Mouse (Mus musculus) C2C12 (cell line): ENCODE data around the gene Hmgcs2. TPM values are rescaled to one million over a fixed set of nuclear protein-coding genes. Genes with fewer than 3 reads are reported as not detected.

Experiments
- H3K27me3 ChIP-seq: one replicate; pipeline ENCODE4 v1.6.1; 2011; ENCODE audit not compliant: control insufficient read depth, insufficient read depth, insufficient read length
- H3K36me3 ChIP-seq: one replicate; pipeline ENCODE4 v1.6.1; 2011; ENCODE audit not compliant: control insufficient read depth, insufficient read depth
- H3K4me3 ChIP-seq: one replicate; pipeline ENCODE4 v1.5.1; 2011; ENCODE audit warnings: mild to moderate bottlenecking, control low read depth; ENCODE audit not compliant: poor library complexity, insufficient read depth, severe bottlenecking
- H3K79me2 ChIP-seq: one replicate; pipeline ENCODE4 v1.6.1; 2011; ENCODE audit not compliant: control insufficient read depth, insufficient read depth
- H3K79me3 ChIP-seq: one replicate; pipeline ENCODE4 v1.6.1; 2011; ENCODE audit warnings: low read depth, control low read depth
- H3ac ChIP-seq: one replicate; pipeline ENCODE3; 2011; ENCODE audit warnings: low read depth; ENCODE audit not compliant: control insufficient read depth, insufficient read length
- CEBPB ChIP-seq: IDR thresholded peaks from one replicate; pipeline ENCODE4 v1.6.1; 2011; ENCODE audit warnings: low read depth, mild to moderate bottlenecking, control low read depth, moderate library complexity
- CTCF ChIP-seq: IDR thresholded peaks from one replicate; pipeline ENCODE4 v1.5.1; 2011; ENCODE audit not compliant: control insufficient read depth, insufficient read depth, insufficient read length
- FOSL1 ChIP-seq: IDR thresholded peaks from one replicate; pipeline ENCODE4 v1.8.0; 2011; ENCODE audit warnings: mild to moderate bottlenecking, low read length; ENCODE audit not compliant: poor library complexity, insufficient read depth, severe bottlenecking
- MAX ChIP-seq: IDR thresholded peaks from one replicate; pipeline ENCODE4 v1.6.1; 2011; ENCODE audit warnings: mild to moderate bottlenecking, control low read depth
- MYOD1 ChIP-seq: IDR thresholded peaks from one replicate; pipeline ENCODE4 v1.6.1; 2011; ENCODE audit warnings: low read depth; ENCODE audit not compliant: control insufficient read depth, insufficient read length
- MYOG ChIP-seq: IDR thresholded peaks from one replicate; pipeline ENCODE4 v1.6.1; 2011; ENCODE audit not compliant: control insufficient read depth, insufficient read length; ENCODE audit errors: extremely low read depth
- USF1 ChIP-seq: IDR thresholded peaks from one replicate; pipeline ENCODE4 v1.6.1; 2011; ENCODE audit warnings: low read depth, mild to moderate bottlenecking, control low read depth, moderate library complexity
- polyA plus RNA-seq: library from polyadenylated mRNA; unstranded; fragments of >200 nt; fragmentation: generic; extraction: Trizol; gene quantifications from one replicate; pipeline ENCODE4 v1.2.1, GENCODE M21; 2012; ENCODE audit warnings: missing spikeins

Gene Hmgcs2
- polyA plus RNA-seq, 1 experiment = 0.01 TPM

GRCm38 (mm10) chr3:98308606-98309005 lies 28.4 kb downstream of the Hmgcs2 start:
- H3K4me3 ChIP-seq = no peak overlapping the region
- no peak for TF ChIP-seq MYOG
- TF ChIP-seq CEBPB = no peak
- TF ChIP-seq CTCF = no peak
- TF ChIP-seq MAX = no peak
- TF ChIP-seq USF1 = no peak
- no peak for TF ChIP-seq FOSL1
- no peak for TF ChIP-seq MYOD1
- H3K27me3 ChIP-seq = no peaks in the 10 kb centered on the region
- peaks cover 5% of the 10 kb centered on the region for H3K36me3 ChIP-seq
- no peaks in the 10 kb centered on the region for H3K79me3 ChIP-seq
- no peaks in the 10 kb centered on the region for H3K79me2 ChIP-seq
- H3ac ChIP-seq = no peak overlapping the region

GRCm38 (mm10) chr3:98310456-98310855 lies 30.2 kb downstream of the Hmgcs2 start:
- no peak for TF ChIP-seq CTCF
- TF ChIP-seq FOSL1 = no peak
- no peak for TF ChIP-seq MYOG
- no peak for TF ChIP-seq CEBPB
- no peak for TF ChIP-seq USF1
- TF ChIP-seq MAX = no peak
- TF ChIP-seq MYOD1 = no peak
- H3K4me3 ChIP-seq = no peak overlapping the region
- no peak overlapping the region for H3ac ChIP-seq
- peaks cover 9% of the 10 kb centered on the region for H3K36me3 ChIP-seq
- no peaks in the 10 kb centered on the region for H3K79me2 ChIP-seq
- no peaks in the 10 kb centered on the region for H3K27me3 ChIP-seq
- H3K79me3 ChIP-seq = no peaks in the 10 kb centered on the region

DNA sequence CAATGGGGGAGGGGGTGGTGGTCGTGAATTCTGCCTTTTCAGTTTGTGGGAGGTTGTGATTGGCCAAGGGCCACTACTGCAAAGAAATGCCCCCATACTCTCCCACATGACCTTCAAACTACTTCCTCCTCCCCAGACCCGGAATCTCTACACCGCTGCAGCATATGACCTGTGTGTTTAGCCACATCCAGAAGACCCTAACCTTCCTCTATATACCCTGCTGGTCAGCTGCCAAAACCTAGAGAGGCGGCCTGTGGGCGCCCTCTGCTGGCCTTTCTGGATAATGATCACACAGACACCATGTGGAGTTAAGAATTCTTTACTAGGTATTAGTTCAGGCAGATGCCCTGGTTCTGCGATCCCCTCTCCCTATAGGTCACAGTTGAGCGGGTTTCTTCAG lies 32.6 kb downstream of the Hmgcs2 start:
- Histone ChIP-seq H3K79me3 (no peaks in the 10 kb centered on the region), H3K27me3 (no peaks in the 10 kb centered on the region), H3K36me3 (peaks cover 31% of the 10 kb centered on the region), H3K4me3 (no peak overlapping the region), H3ac (no peak overlapping the region), H3K79me2 (no peaks in the 10 kb centered on the region)
- TF ChIP-seq FOSL1 = no peak
- no peak for TF ChIP-seq MYOD1
- no peak for TF ChIP-seq MAX
- TF ChIP-seq CTCF = no peak
- TF ChIP-seq CEBPB = no peak
- no peak for TF ChIP-seq MYOG
- no peak for TF ChIP-seq USF1

GRCm38 (mm10) chr3:98313294-98314155 lies 33.3 kb downstream of the Hmgcs2 start:
- H3K79me2 ChIP-seq = no peaks in the 10 kb centered on the region
- no peaks in the 10 kb centered on the region for H3K27me3 ChIP-seq
- H3K4me3 ChIP-seq = no peak overlapping the region
- TF ChIP-seq MAX (no peak), USF1 (no peak), MYOD1 (no peak), CTCF (no peak), MYOG (no peak), FOSL1 (no peak), CEBPB (no peak)
- H3K79me3 ChIP-seq = no peaks in the 10 kb centered on the region
- peaks cover 38% of the 10 kb centered on the region for H3K36me3 ChIP-seq
- no peak overlapping the region for H3ac ChIP-seq

GRCm38 (mm10) chr3:98315181-98315580 lies 34.9 kb downstream of the Hmgcs2 start:
- H3K27me3 ChIP-seq = no peaks in the 10 kb centered on the region
- H3ac ChIP-seq = no peak overlapping the region
- no peak overlapping the region for H3K4me3 ChIP-seq
- H3K36me3 ChIP-seq = peaks cover 55% of the 10 kb centered on the region
- no peaks in the 10 kb centered on the region for H3K79me2 ChIP-seq
- TF ChIP-seq MAX (no peak), USF1 (no peak), CEBPB (no peak), MYOD1 (no peak), MYOG (no peak), CTCF (no peak), FOSL1 (no peak)
- H3K79me3 ChIP-seq = no peaks in the 10 kb centered on the region

DNA sequence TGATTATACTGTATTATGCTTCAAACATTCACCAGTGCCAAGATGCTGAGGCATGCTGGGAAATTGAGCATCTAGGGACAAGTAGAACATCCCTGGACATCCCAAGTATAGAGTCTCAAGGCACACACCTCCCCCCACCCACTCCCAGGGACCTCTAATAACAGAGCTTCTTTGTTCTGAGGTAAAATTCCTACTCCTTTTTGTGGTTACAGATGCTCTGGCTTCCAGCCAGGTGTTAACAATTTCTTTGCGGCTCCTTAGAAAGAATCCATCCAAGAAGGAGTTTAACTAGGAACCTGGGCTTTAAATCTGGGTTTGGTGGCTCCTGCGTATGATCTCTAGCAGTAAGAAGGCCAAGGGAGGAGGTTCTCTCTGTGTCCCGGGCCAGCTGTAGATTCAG lies 36.9 kb downstream of the Hmgcs2 start:
- Histone ChIP-seq H3K79me2 (no peaks in the 10 kb centered on the region), H3ac (no peak overlapping the region), H3K27me3 (no peaks in the 10 kb centered on the region), H3K4me3 (no peak overlapping the region), H3K79me3 (no peaks in the 10 kb centered on the region), H3K36me3 (peaks cover 67% of the 10 kb centered on the region)
- no peak for TF ChIP-seq MYOD1
- no peak for TF ChIP-seq CTCF
- TF ChIP-seq MAX = no peak
- TF ChIP-seq USF1 = no peak
- no peak for TF ChIP-seq CEBPB
- TF ChIP-seq FOSL1 = no peak
- no peak for TF ChIP-seq MYOG
